Mouse (Mus musculus) right cerebral cortex, postnatal 14 days (tissue): Measurements from ENCODE around the gene Hbq1a.
"Not testable (repeated sequence)": the region's sequence is repeated elsewhere in the genome, so short reads cannot be mapped to it uniquely, and the experiment has no call there.

ENCODE experiments used
- DNase-seq: peaks from one replicate; pipeline ENCODE4 v3.0.0; 2022

Hbq1a gene

GRCm38 (mm10) chr11:32299865-32300264 lies at the start of gene Hbq1a:
Hbq1a (plus strand) TSS chr11:32300069.
- peak; percentile 72 for DNase-seq

- DNase-seq: no peak
These were observed 48.7 kb upstream of the Hbq1a start for GRCm38 (mm10) chr11:32250880-32251763.

- no peak for DNase-seq
These were observed 46.7 kb upstream of the Hbq1a start for GRCm38 (mm10) chr11:32253121-32253520.

- DNase-seq: no peak
These were observed 43.7 kb upstream of the Hbq1a start for GRCm38 (mm10) chr11:32256146-32256545.

- no peak for DNase-seq
These were observed 43.3 kb upstream of the Hbq1a start for GRCm38 (mm10) chr11:32256566-32256965.

GRCm38 (mm10) chr11:32262674-32263415 lies 37.0 kb upstream of the Hbq1a start:
- DNase-seq: no peak

- DNase-seq: no peak
These were observed 34.6 kb upstream of the Hbq1a start for GRCm38 (mm10) chr11:32265117-32265738.

- no peak for DNase-seq
These were observed 33.7 kb upstream of the Hbq1a start for GRCm38 (mm10) chr11:32266194-32266593.

GRCm38 (mm10) chr11:32266776-32267175 lies 33.1 kb upstream of the Hbq1a start:
- no peak for DNase-seq

GRCm38 (mm10) chr11:32267188-32267884 lies 32.5 kb upstream of the Hbq1a start, which contains the start of gene Nprl3:
Nprl3 (minus strand) TSS chr11:32267707.
- DNase-seq: peak; percentile 97

GRCm38 (mm10) chr11:32267964-32268363 lies 31.9 kb upstream of the Hbq1a start:
- DNase-seq: no peak

- no peak for DNase-seq
These were observed 30.9 kb upstream of the Hbq1a start for GRCm38 (mm10) chr11:32268952-32269351.

- DNase-seq: no peak
These were observed 28.7 kb upstream of the Hbq1a start for GRCm38 (mm10) chr11:32271178-32271577.

GRCm38 (mm10) chr11:32276347-32276746 lies 23.5 kb upstream of the Hbq1a start, which contains the start of gene Hba-x:
Hba-x (plus strand) TSS chr11:32276400.
- DNase-seq: no peak

GRCm38 (mm10) chr11:32277736-32278457 lies 22.0 kb upstream of the Hbq1a start:
- no peak for DNase-seq

- DNase-seq: no peak
These were observed 21.4 kb upstream of the Hbq1a start for GRCm38 (mm10) chr11:32278458-32278957.

GRCm38 (mm10) chr11:32280646-32281045 lies 19.2 kb upstream of the Hbq1a start:
- no peak for DNase-seq

- DNase-seq: no peak
These were observed 18.3 kb upstream of the Hbq1a start for GRCm38 (mm10) chr11:32281416-32282144.

GRCm38 (mm10) chr11:32283091-32283777 lies 16.6 kb upstream of the Hbq1a start, which contains the start of gene Hba-a1:
Hba-a1 (plus strand) TSS chr11:32283511.
- not testable (repeated sequence) for DNase-seq

- not testable (repeated sequence) for DNase-seq
These were observed 15.3 kb upstream of the Hbq1a start for GRCm38 (mm10) chr11:32284582-32284981.
